Comparison of ENCODE assay signal across 10 mouse cellular contexts in genomic region chr1:36904084-36904451, GRCm38 (mm10). TPM values are rescaled to one million over a fixed set of nuclear protein-coding genes. Genes with fewer than 3 reads are reported as not detected.
DNase-seq lines count a peak whose midpoint lies in the region; ATAC-seq and TF ChIP-seq lines count a peak whose summit lies in the region.
"Had no signal": no experiment of that assay in that cellular context is flagged by ENCODE, and none has a peak within 500 bp of the region (broad histone marks: within the 10 kb centered on the region; RNA-seq: fewer than 3 reads in every experiment).

No protein-coding gene starts in this region.

- TF ChIP-seq RAD21 in CH12.LX (IDR thresholded peaks at IDR 0.05; ENCODE audit: low read depth, low read length): peak; percentile 70

- 35% methylated on average over 3 of the region's 3 CpGs for WGBS in lung, embryonic 16.5 days

- in situ Hi-C loops in CH12.LX (cut with MboI; ENCODE audit: low pct_ligation_motif_present, low pct_unique_long_range_greater_than_20kb, low sequenced_read_pairs): loop anchor here (10.0 to 25.0 kb wide), 2 partner anchors 221 to 333 kb away; no protein-coding TSS in a partner anchor

- TF ChIP-seq POLR2A in CH12.LX (IDR thresholded peaks at IDR 0.05; ENCODE audit: low read depth, low read length): no peak

- peaks cover 13% of the 10 kb centered on the region for H3K4me1 ChIP-seq in lung, embryonic 16.5 days (replicated peaks; ENCODE audit: control insufficient read depth, insufficient read depth, low read length)
- H3K4me1 ChIP-seq in CH12.LX (ENCODE audit: control insufficient read depth in 1 of 2, insufficient read depth in 2 of 2): peaks cover 2 to 19% of the 10 kb centered on the region in 2 experiments; a peak in 3 of 4 replicates

- H3K9ac ChIP-seq in lung, embryonic 16.5 days (ENCODE audit: low read length): no peak overlapping the region
- H3K9ac ChIP-seq in CH12.LX (ENCODE audit: insufficient read depth, low read depth): no peak overlapping the region
- H3K9ac ChIP-seq: liver, embryonic 13.5 days had no signal

- peak; percentile 43; the same call in 1 of the 2 replicates for ATAC-seq in lung, embryonic 16.5 days (ENCODE audit: low read depth)
- no peak; the same call in 1 of the 2 replicates for ATAC-seq in megakaryocyte progenitor cell, adult 5-6 weeks (replicated peaks; ENCODE audit: poor library complexity)

- intact Hi-C loops in heart, postnatal 10 days (cut with DNase I): loop anchor here (10.0 kb wide), 1 partner anchor 351 kb away; no protein-coding TSS in a partner anchor

- TF ChIP-seq CTCF in CH12.LX (conservative IDR thresholded peaks at IDR 0.05 in 1 of 2, IDR thresholded peaks at IDR 0.05 in 1 of 2; ENCODE audit: low read depth in 2 of 2, low read length in 2 of 2): peak; percentile 15 to 63; a peak in 3 of 4 replicates

- no peaks in the 10 kb centered on the region for H3K36me3 ChIP-seq in lung, embryonic 16.5 days (ENCODE audit: control insufficient read depth, insufficient read depth, low read length)
- H3K36me3 ChIP-seq in CH12.LX (replicated peaks in 1 of 2; ENCODE audit: control insufficient read depth in 1 of 2, insufficient read depth in 1 of 2, low read length in 1 of 2): peaks cover 0 to 19% of the 10 kb centered on the region in 2 experiments

- no peak overlapping the region for H3K4me3 ChIP-seq in lung, embryonic 16.5 days (ENCODE audit: low read length)
- H3K4me3 ChIP-seq in CH12.LX (replicated peaks in 1 of 3; ENCODE audit: low read depth in 2 of 3, low read length in 2 of 3, poor library complexity in 1 of 3): no peak overlapping the region
- H3K4me3 ChIP-seq: liver, embryonic 13.5 days had no signal

- peak; percentile 75 for DNase-seq in heart, adult 11 months
- DNase-seq in heart, postnatal 10 days: no peak
- DNase-seq in lung, postnatal 14 days: no peak
- no peak for DNase-seq in CH12.LX (ENCODE audit: extremely low read depth)
- peak; percentile 54 for DNase-seq in induced T-regulatory cell, adult 2 months (ENCODE audit: low read depth)
- DNase-seq in urinary bladder, postnatal 10 days (ENCODE audit: low spot score): no peak
- DNase-seq: liver, embryonic 13.5 days had no signal

- H3K9me3 ChIP-seq in lung, embryonic 16.5 days (ENCODE audit: control insufficient read depth, low read length): no peaks in the 10 kb centered on the region
- no peaks in the 10 kb centered on the region for H3K9me3 ChIP-seq in CH12.LX (replicated peaks; ENCODE audit: low read length)
- H3K9me3 ChIP-seq: liver, embryonic 13.5 days had no signal

- no peak overlapping the region for H3K4me2 ChIP-seq in lung, embryonic 16.5 days (ENCODE audit: low read depth, low read length)
- H3K4me2 ChIP-seq in CH12.LX (ENCODE audit: insufficient read depth, low read depth, poor library complexity, severe bottlenecking): no peak overlapping the region
- H3K4me2 ChIP-seq: heart, embryonic 11.5 days; liver, embryonic 13.5 days had no signal

- dilution Hi-C loops in CH12.LX (cut with MboI; ENCODE audit: extremely low pct_ligation_motif_present, extremely low pct_unique_long_range_greater_than_20kb, low sequenced_read_pairs): no loop called here

- no peak for TF ChIP-seq EP300 in CH12.LX (IDR thresholded peaks at IDR 0.05; ENCODE audit: low read length)

- H3K27ac ChIP-seq in lung, embryonic 16.5 days (ENCODE audit: low read length): no peak overlapping the region
- H3K27ac ChIP-seq in CH12.LX (ENCODE audit: insufficient read depth, low read depth): no peak overlapping the region

- no peaks in the 10 kb centered on the region; the same call in none of the 2 replicates for H3K79me2 ChIP-seq in CH12.LX (replicated peaks; ENCODE audit: control insufficient read depth, extremely low read depth, insufficient read depth, poor library complexity, severe bottlenecking)

- H3K27me3 ChIP-seq in lung, embryonic 16.5 days (ENCODE audit: control insufficient read depth, insufficient read depth, low read depth, low read length): no peaks in the 10 kb centered on the region
- H3K27me3 ChIP-seq in CH12.LX (replicated peaks): no peaks in the 10 kb centered on the region
- H3K27me3 ChIP-seq: liver, embryonic 13.5 days had no signal

TF ChIP-seq in CH12.LX, 34 proteins besides CTCF, POLR2A, EP300 and RAD21:
- no peak for TF ChIP-seq TBP (conservative IDR thresholded peaks at IDR 0.05; ENCODE audit: low read depth, low read length)
- TF ChIP-seq NELFE (IDR thresholded peaks at IDR 0.05; ENCODE audit: low read depth, low read length): no peak
- TF ChIP-seq ELF1 (IDR thresholded peaks at IDR 0.05; ENCODE audit: low read depth, low read length): no peak
- no peak for TF ChIP-seq RCOR1 (conservative IDR thresholded peaks at IDR 0.05; ENCODE audit: low read depth, low read length)
- TF ChIP-seq SMC3 (IDR thresholded peaks at IDR 0.05; ENCODE audit: low read depth, low read length): peak; percentile 64
- no peak for TF ChIP-seq JUND (conservative IDR thresholded peaks at IDR 0.05; ENCODE audit: low read depth, low read length)
- no peak for TF ChIP-seq NRF1 (IDR thresholded peaks at IDR 0.05; ENCODE audit: low read depth, low read length)
- no peak for TF ChIP-seq SIN3A (IDR thresholded peaks at IDR 0.05; ENCODE audit: low read length)
- peak; percentile 2; the same call in 1 of the 2 replicates for TF ChIP-seq ZC3H11A (IDR thresholded peaks at IDR 0.05; ENCODE audit: low read depth, low read length)
- TF ChIP-seq BHLHE40 (IDR thresholded peaks at IDR 0.05; ENCODE audit: low read depth, low read length): no peak
- no peak for TF ChIP-seq ETS1 (conservative IDR thresholded peaks at IDR 0.05; ENCODE audit: low read depth, low read length)
- no peak for TF ChIP-seq MEF2A (IDR thresholded peaks at IDR 0.05; ENCODE audit: borderline replicate concordance, low read depth, low read length)
- TF ChIP-seq IRF4 (IDR thresholded peaks at IDR 0.05; ENCODE audit: low read depth, low read length): no peak
- TF ChIP-seq KAT2A (IDR thresholded peaks at IDR 0.05; ENCODE audit: insufficient replicate concordance, low read length): no peak

RNA-seq across cellular contexts. Expression of gene Tmem131, which starts 39.4 kb away (rescaled TPM):
- 10 to 100 TPM; 44.1 to 44.8 TPM for total RNA-seq in heart, postnatal 10 days (2021)
- polyA plus RNA-seq in lung, embryonic 16.5 days (2015; fragmentation: Nextera tagmentation; extraction: Ambion mirVana): 11.0 and 11.1 TPM in 2 replicates
- total RNA-seq in CH12.LX (2012; rRNA removed) (10.1 and 11.5 TPM in 2 replicates), CH12.LX (2014; rRNA removed) (8.3 and 9.7 TPM in 2 replicates)
- 31.0 and 39.9 TPM in 2 replicates for polyA plus RNA-seq in CH12.LX (2012; ENCODE audit: insufficient read length, low read depth)
- total RNA-seq in megakaryocyte progenitor cell, adult 5-6 weeks (2015): 48.5 and 52.7 TPM in 2 replicates
- 13.5 and 16.6 TPM in 2 replicates for total RNA-seq in megakaryocyte progenitor cell, adult 5-6 weeks (2017)

Comparison
In these comparisons a context has a peak if more than half of its experiments do, and no peak if none do; other contexts are left out.
1. DNase-seq: peak in heart, adult 11 months (single experiment) and induced T-regulatory cell, adult 2 months (single experiment); none in heart, postnatal 10 days (0 of 2), lung, postnatal 14 days (single experiment), CH12.LX (single experiment) and urinary bladder, postnatal 10 days (single experiment).